Mouse (Mus musculus) layer of hippocampus, adult 2 months (tissue): ENCODE data around the gene Pttg1. TPM values are rescaled to one million over a fixed set of nuclear protein-coding genes. Genes with fewer than 3 reads are reported as not detected.

Source experiments
- DNase-seq, 2 experiments: peaks; one replicate each; pipeline ENCODE4 v3.0.0; 2022; ENCODE audit warnings: low spot score in 2 of 2
- H3K27ac ChIP-seq: fragments of 200-600 bp; 2 replicates; pipeline ENCODE4 v1.8.1; 2022
- H3K4me3 ChIP-seq: fragments of 200-600 bp; 2 replicates; pipeline ENCODE4 v1.8.1; 2022; ENCODE audit warnings: mild to moderate bottlenecking
- CTCF ChIP-seq: fragments of 200-600 bp; conservative IDR thresholded peaks from 2 replicates; pipeline ENCODE4 v1.8.1; 2022; ENCODE audit warnings: antibody characterized with exemption, mild to moderate bottlenecking, moderate library complexity
- total RNA-seq, 2 experiments: library from RNA; stranded (reverse); gene quantifications; 2 replicates each; pipeline ENCODE4 v1.2.3; 2021

Gene Pttg1
- total RNA-seq, 2 experiments from 2014 or later = 23.5 to 28.6 TPM

GRCm38 (mm10) chr11:43396672-43397071 is 29.4 kb downstream of the Pttg1 start:
- Histone ChIP-seq H3K4me3 (no peak overlapping the region), H3K27ac (no peak overlapping the region)
- DNase-seq = no peak
- TF ChIP-seq CTCF = no peak

GRCm38 (mm10) chr11:43396246-43396645 is 29.8 kb downstream of the Pttg1 start:
- TF ChIP-seq CTCF = no peak
- Histone ChIP-seq H3K27ac (no peak overlapping the region), H3K4me3 (no peak overlapping the region)
- no peak for DNase-seq

GRCm38 (mm10) chr11:43395073-43395948 is 30.7 kb downstream of the Pttg1 start:
- no peak for DNase-seq
- Histone ChIP-seq H3K4me3 (no peak overlapping the region), H3K27ac (no peak overlapping the region)
- no peak for TF ChIP-seq CTCF

GRCm38 (mm10) chr11:43393325-43393724 is 32.7 kb downstream of the Pttg1 start:
- Histone ChIP-seq H3K4me3 (no peak overlapping the region), H3K27ac (no peak overlapping the region)
- no peak for TF ChIP-seq CTCF
- DNase-seq = no peak

- DNase-seq = no peak
- Histone ChIP-seq H3K4me3 (no peak overlapping the region), H3K27ac (no peak overlapping the region)
- TF ChIP-seq CTCF = no peak
These were observed 33.3 kb downstream of the Pttg1 start for GRCm38 (mm10) chr11:43392757-43393156.

GRCm38 (mm10) chr11:43389118-43389517 is 36.9 kb downstream of the Pttg1 start:
- Histone ChIP-seq H3K27ac (no peak overlapping the region), H3K4me3 (no peak overlapping the region)
- no peak for DNase-seq
- no peak for TF ChIP-seq CTCF

- no peak for DNase-seq
- no peak overlapping the region for H3K4me3 ChIP-seq
- no peak for TF ChIP-seq CTCF
- no peak overlapping the region for H3K27ac ChIP-seq
These were observed 37.6 kb downstream of the Pttg1 start for GRCm38 (mm10) chr11:43388122-43389097.

- no peak for DNase-seq
- Histone ChIP-seq H3K4me3 (no peak overlapping the region), H3K27ac (no peak overlapping the region)
- no peak for TF ChIP-seq CTCF
These were observed 38.8 kb downstream of the Pttg1 start for GRCm38 (mm10) chr11:43387004-43387880.

- TF ChIP-seq CTCF = no peak
- H3K4me3 ChIP-seq = peak overlapping the region; percentile 48
- H3K27ac ChIP-seq = peak overlapping the region; percentile 80
- no peak for DNase-seq
These were observed 40.3 kb downstream of the Pttg1 start for GRCm38 (mm10) chr11:43385716-43386115.

GRCm38 (mm10) chr11:43385055-43385649 is 40.9 kb downstream of the Pttg1 start:
- TF ChIP-seq CTCF = no peak
- Histone ChIP-seq H3K4me3 (peak overlapping the region; percentile 48), H3K27ac (peak overlapping the region; percentile 80)
- peak; percentile 11 to 14 for DNase-seq

GRCm38 (mm10) chr11:43383581-43383980 is 42.5 kb downstream of the Pttg1 start:
- Histone ChIP-seq H3K4me3 (no peak overlapping the region), H3K27ac (no peak overlapping the region)
- TF ChIP-seq CTCF = no peak
- DNase-seq = no peak

GRCm38 (mm10) chr11:43380901-43381300 is 45.1 kb downstream of the Pttg1 start:
- H3K4me3 ChIP-seq = no peak overlapping the region
- TF ChIP-seq CTCF = no peak
- no peak overlapping the region for H3K27ac ChIP-seq
- no peak for DNase-seq
